Mouse (Mus musculus) spleen, postnatal 4 days (tissue): ENCODE results near the gene Npb.
"Not testable (repeated sequence)": the region's sequence is repeated elsewhere in the genome, so short reads cannot be mapped to it uniquely, and the experiment has no call there.

Experiments
- DNase-seq, 2 experiments: peaks; one replicate each; pipeline ENCODE4 v3.0.0; 2022; ENCODE audit warnings: low spot score in 2 of 2

The Npb gene

GRCm38 (mm10) chr11:120608241-120609034, at the start of gene Npb:
Gene Npb, plus strand, starts transcription at chr11:120608477.
- DNase-seq: no peak

GRCm38 (mm10) chr11:120558843-120559242, 49.4 kb upstream of the Npb start:
- not testable (repeated sequence) for DNase-seq

- no peak for DNase-seq
Observed at GRCm38 (mm10) chr11:120560952-120561728, 47.1 kb upstream of the Npb start.

- DNase-seq: peak in 1 of 2 experiments; percentile 57
Observed at GRCm38 (mm10) chr11:120562949-120563348, 45.3 kb upstream of the Npb start.

- DNase-seq: no peak
Observed at GRCm38 (mm10) chr11:120565114-120565513, 43.2 kb upstream of the Npb start.

- DNase-seq: no peak
Observed at GRCm38 (mm10) chr11:120568324-120568723, 40.0 kb upstream of the Npb start.

- no peak for DNase-seq
Observed at GRCm38 (mm10) chr11:120571122-120571521, 37.2 kb upstream of the Npb start.

- no peak for DNase-seq
Observed at GRCm38 (mm10) chr11:120571754-120572416, 36.4 kb upstream of the Npb start.

GRCm38 (mm10) chr11:120572417-120572751, 35.9 kb upstream of the Npb start:
- DNase-seq: no peak

- peak; percentile 99 to 100 for DNase-seq
Observed at GRCm38 (mm10) chr11:120572752-120573584, 35.3 kb upstream of the Npb start, which contains the start of gene P4hb. Gene P4hb, minus strand, starts transcription at chr11:120573253.

- DNase-seq: no peak
Observed at GRCm38 (mm10) chr11:120573585-120574277, 34.5 kb upstream of the Npb start.

GRCm38 (mm10) chr11:120574278-120574600, 34.0 kb upstream of the Npb start:
- no peak for DNase-seq

GRCm38 (mm10) chr11:120575046-120575445, 33.2 kb upstream of the Npb start:
- DNase-seq: no peak

- no peak for DNase-seq
Observed at GRCm38 (mm10) chr11:120575940-120576339, 32.3 kb upstream of the Npb start.

GRCm38 (mm10) chr11:120576365-120576981, 31.8 kb upstream of the Npb start:
- DNase-seq: no peak

GRCm38 (mm10) chr11:120577211-120578023, 30.9 kb upstream of the Npb start:
- DNase-seq: no peak

GRCm38 (mm10) chr11:120578024-120578693, 30.1 kb upstream of the Npb start:
- no peak for DNase-seq

GRCm38 (mm10) chr11:120578694-120579243, 29.5 kb upstream of the Npb start:
- peak in 1 of 2 experiments; percentile 67 for DNase-seq
